Mouse (Mus musculus) spleen, embryonic (tissue): ENCODE results near the gene Gm14147.
"Not testable (repeated sequence)": the region's sequence is repeated elsewhere in the genome, so short reads cannot be mapped to it uniquely, and the experiment has no call there.

Experiments
- CTCF ChIA-PET: fragments of 350-600 bp; sonication (Branson Sonifier 250); formaldehyde crosslinking; loops from one replicate; lab custom pipeline; 2022; lab: Charles Lee

Gm14147 gene

DNA sequence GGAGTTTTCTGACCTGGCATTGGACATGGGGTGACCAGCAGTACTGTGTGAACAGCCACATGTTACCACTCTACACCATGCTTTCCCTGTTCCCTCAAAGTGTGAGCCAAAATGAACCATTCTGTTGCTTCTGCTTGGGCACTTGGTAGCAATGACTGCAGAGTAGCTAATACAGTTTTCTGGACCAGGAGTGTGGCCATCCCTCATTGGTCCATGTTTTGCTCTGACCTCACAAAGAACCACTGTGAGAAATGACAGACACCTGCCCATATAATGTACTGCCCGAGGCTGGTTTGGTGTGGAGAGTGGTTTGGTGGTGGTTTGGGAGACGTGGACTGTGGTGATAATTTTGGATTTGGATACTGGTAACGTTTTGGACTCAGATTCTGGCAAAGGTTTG, at the start of gene Gm14147:
Gene Gm14147 (plus strand): TSS at position 301 of the 400 bp plus-strand sequence.
- CTCF ChIA-PET = not testable (repeated sequence)

DNA sequence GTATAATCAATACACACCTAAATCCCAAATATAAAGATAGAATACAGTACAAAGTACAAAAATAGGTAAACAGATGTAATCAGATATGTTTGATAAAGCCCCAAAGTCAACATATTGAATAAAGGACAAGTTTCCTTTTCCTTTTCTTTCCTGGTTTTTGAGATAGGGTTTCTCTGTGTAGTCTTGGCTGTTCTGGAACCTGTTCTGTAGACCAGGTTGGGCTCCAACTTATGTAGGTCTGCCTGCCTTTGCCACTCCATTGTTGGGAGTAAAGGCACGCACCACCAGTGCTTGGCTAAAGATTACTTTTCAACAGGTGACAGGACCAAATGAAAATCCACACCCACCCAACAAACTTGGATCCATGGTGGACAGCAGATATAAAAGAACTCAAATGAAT, 41.4 kb upstream of the Gm14147 start:
- CTCF ChIA-PET = no interaction called here

- CTCF ChIA-PET = not testable (repeated sequence)
Observed at GRCm38 (mm10) chr2:151092250-151092649, 5.8 kb upstream of the Gm14147 start, which contains the start of gene Gm14151. TSS of gene Gm14151 (minus strand) at chr2:151092350.
